Mouse (Mus musculus): ENCODE data around the gene Gm3015. TPM values are rescaled to one million over a fixed set of nuclear protein-coding genes. Genes with fewer than 3 reads are reported as not detected.
"Not testable (repeated sequence)": the region's sequence is repeated elsewhere in the genome, so short reads cannot be mapped to it uniquely, and the experiment has no call there.

Gm3015 gene
- total RNA-seq (2017) = not detected in 3 replicates

DNA sequence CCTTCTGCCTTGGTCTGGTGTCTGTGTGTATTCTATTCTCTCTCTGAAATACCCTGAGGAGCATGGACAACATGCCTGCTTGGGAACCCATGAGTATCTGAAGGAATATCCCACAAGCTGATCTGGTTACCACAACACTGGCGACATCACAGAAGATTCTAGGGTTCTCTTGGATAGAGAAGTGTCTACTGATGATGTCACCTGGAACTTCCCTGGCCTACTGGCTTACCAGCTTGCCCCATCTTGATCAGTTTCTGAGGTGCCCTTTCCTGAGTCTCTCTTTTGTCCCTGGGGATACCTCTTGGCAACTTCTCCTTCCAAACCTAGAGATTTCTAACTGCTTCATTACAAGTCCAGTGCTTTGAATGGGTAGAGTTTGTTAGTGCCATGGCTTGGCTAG, at the start of gene Gm3015:
Gm3015 (minus strand) TSS at position 101 of the 400 bp plus-strand sequence.
- ATAC-seq (replicated peaks; ENCODE audit: insufficient number of reproducible peaks, low FRiP score, low TSS enrichment, poor library complexity, severe bottlenecking) = not testable (repeated sequence)

- ATAC-seq (replicated peaks; ENCODE audit: insufficient number of reproducible peaks, low FRiP score, low TSS enrichment, poor library complexity, severe bottlenecking) = not testable (repeated sequence)
Measured at GRCm38 (mm10) chr14:42797887-42798286, 29.3 kb upstream of the Gm3015 start, which contains the start of gene Gm10377. TSS of gene Gm10377 (minus strand) at chr14:42797987.

Other genes with a start within 250 kb of the Gm3015 start
- gene Gm8024, start 244.5 kb downstream of the Gm3015 start, total RNA-seq (2017) = not detected in 3 replicates
- gene Gm17124, start 168.9 kb downstream of the Gm3015 start, total RNA-seq (2017) = not detected in 3 replicates
- not detected in 3 replicates for gene Gm3633, start 126.9 kb downstream of the Gm3015 start, total RNA-seq (2017)
- not detected in 3 replicates for gene Gm10378, start 112.9 kb downstream of the Gm3015 start, total RNA-seq (2017)
- not detected in 3 replicates for gene Gm10377, start 29.2 kb upstream of the Gm3015 start, total RNA-seq (2017)
- gene Gm21977, start 84.7 kb upstream of the Gm3015 start, total RNA-seq (2017) = not detected in 3 replicates
- gene Gm8082, start 224.8 kb upstream of the Gm3015 start, total RNA-seq (2017) = not detected in 3 replicates
- 1.7 TPM in 1 of 3 replicates, not detected in the others for gene Gm10376, start 246.8 kb upstream of the Gm3015 start, total RNA-seq (2017)

Data from monocyte, adult 5-6 weeks (primary cell).